Mouse (Mus musculus): ENCODE measurements around the gene Grid2. TPM values are rescaled to one million over a fixed set of nuclear protein-coding genes. Genes with fewer than 3 reads are reported as not detected.

Grid2 gene
- total RNA-seq, 4 experiments from 2014 or later = 0.03 to 1.5 (median 0.22) TPM; not detected in 1

GRCm38 (mm10) chr6:63635970-63636369, 380.3 kb downstream of the Grid2 start:
- DNase-seq = no peak

- no peak for DNase-seq
These were observed 403.7 kb downstream of the Grid2 start for GRCm38 (mm10) chr6:63659423-63659822.

GRCm38 (mm10) chr6:63685689-63686088, 430.0 kb downstream of the Grid2 start:
- no peak for DNase-seq

- DNase-seq = no peak
These were observed 446.0 kb downstream of the Grid2 start for GRCm38 (mm10) chr6:63701684-63702083.

GRCm38 (mm10) chr6:63733740-63734139, 478.1 kb downstream of the Grid2 start:
- DNase-seq = no peak

GRCm38 (mm10) chr6:63762535-63762934, 506.9 kb downstream of the Grid2 start:
- DNase-seq = no peak

- no peak for DNase-seq
These were observed 539.0 kb downstream of the Grid2 start for GRCm38 (mm10) chr6:63794679-63795078.

- no peak for DNase-seq
These were observed 564.6 kb downstream of the Grid2 start for GRCm38 (mm10) chr6:63820236-63820635.

GRCm38 (mm10) chr6:63862628-63863027, 607.0 kb downstream of the Grid2 start:
- DNase-seq = no peak

GRCm38 (mm10) chr6:63877088-63877764, 621.5 kb downstream of the Grid2 start:
- DNase-seq = no peak

GRCm38 (mm10) chr6:63877765-63878345, 622.2 kb downstream of the Grid2 start:
- DNase-seq = no peak

- no peak for DNase-seq
These were observed 639.0 kb downstream of the Grid2 start for GRCm38 (mm10) chr6:63894714-63895113.

GRCm38 (mm10) chr6:63898171-63898570, 642.5 kb downstream of the Grid2 start:
- DNase-seq = no peak

- no peak for DNase-seq
These were observed 661.4 kb downstream of the Grid2 start for GRCm38 (mm10) chr6:63917035-63917570.

- no peak for DNase-seq
These were observed 666.3 kb downstream of the Grid2 start for GRCm38 (mm10) chr6:63921951-63922350.

GRCm38 (mm10) chr6:63931201-63931600, 675.5 kb downstream of the Grid2 start:
- no peak for DNase-seq

- DNase-seq = no peak
These were observed 691.0 kb downstream of the Grid2 start for GRCm38 (mm10) chr6:63946721-63947120.

- no peak for DNase-seq
These were observed 708.1 kb downstream of the Grid2 start for GRCm38 (mm10) chr6:63963789-63964188.

GRCm38 (mm10) chr6:63964269-63964668, 708.6 kb downstream of the Grid2 start:
- no peak for DNase-seq

GRCm38 (mm10) chr6:63964735-63965134, 709.1 kb downstream of the Grid2 start:
- DNase-seq = no peak

GRCm38 (mm10) chr6:64046084-64046483, 790.4 kb downstream of the Grid2 start:
- DNase-seq = no peak

- no peak for DNase-seq
These were observed 791.1 kb downstream of the Grid2 start for GRCm38 (mm10) chr6:64046732-64047131.

GRCm38 (mm10) chr6:64047950-64048349, 792.3 kb downstream of the Grid2 start:
- DNase-seq = no peak

GRCm38 (mm10) chr6:64063858-64064257, 808.2 kb downstream of the Grid2 start:
- no peak for DNase-seq
